In the genomic region with DNA sequence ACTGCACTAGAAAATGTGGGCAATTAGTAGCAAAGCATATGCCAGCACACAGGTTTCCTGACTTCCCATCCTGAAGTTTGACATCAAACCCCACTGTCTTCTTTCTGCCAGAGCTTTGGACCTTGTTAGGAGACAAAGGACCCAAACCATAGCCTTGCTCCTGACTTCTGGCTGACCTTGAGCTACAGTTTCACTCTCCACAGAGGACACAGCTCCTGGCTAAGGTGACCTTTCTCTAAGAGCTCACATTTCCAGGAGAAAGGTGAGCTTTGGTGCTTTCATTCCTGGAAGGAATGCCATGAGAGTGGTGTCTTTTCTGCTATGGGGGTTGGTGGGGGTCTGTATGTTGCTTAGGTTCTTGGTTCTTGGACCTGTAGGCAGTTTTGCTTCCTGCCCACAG, we compare ENCODE assay signal across 12 mouse cellular contexts.
"Had no signal": no experiment of that assay in that cellular context is flagged by ENCODE, and none has a peak within 500 bp of the region (broad histone marks: within the 10 kb centered on the region; RNA-seq: fewer than 3 reads in every experiment).

No protein-coding gene starts in this region.

- H3K9me3 ChIP-seq: midbrain, embryonic 13.5 days; midbrain, embryonic 15.5 days; neural tube, embryonic 12.5 days; stomach, embryonic 15.5 days had no signal

- H3K27ac ChIP-seq: midbrain, embryonic 13.5 days; midbrain, embryonic 15.5 days; neural tube, embryonic 12.5 days; stomach, embryonic 15.5 days; stomach, postnatal 0 days had no signal

- ATAC-seq: midbrain, embryonic 13.5 days; midbrain, embryonic 15.5 days had no signal

- H3K4me3 ChIP-seq: midbrain, embryonic 13.5 days; midbrain, embryonic 15.5 days; neural tube, embryonic 12.5 days; stomach, embryonic 15.5 days had no signal

- H3K4me1 ChIP-seq: midbrain, embryonic 13.5 days; midbrain, embryonic 15.5 days; neural tube, embryonic 12.5 days; stomach, embryonic 15.5 days had no signal

- H3K36me3 ChIP-seq: midbrain, embryonic 13.5 days; midbrain, embryonic 15.5 days; neural tube, embryonic 12.5 days; stomach, embryonic 15.5 days had no signal

- H3K27me3 ChIP-seq: midbrain, embryonic 13.5 days; midbrain, embryonic 15.5 days; neural tube, embryonic 12.5 days; stomach, embryonic 15.5 days had no signal

- DNase-seq: lung, adult 18-20 months; lung, embryonic 14.5 days; lung, postnatal 10 days; lung, postnatal 4 days; right cerebral cortex, postnatal 14 days; thymus, adult 2 months; thymus, postnatal 25 days had no signal
